Mouse (Mus musculus) megakaryocyte, embryonic 14.5 days (primary cell): ENCODE results near the gene Hdac4. TPM values are rescaled to one million over a fixed set of nuclear protein-coding genes. Genes with fewer than 3 reads are reported as not detected.

Source experiments
- H3K27me3 ChIP-seq: replicated peaks from 2 replicates; pipeline ENCODE3; 2012; ENCODE audit warnings: inconsistent platforms
- H3K36me3 ChIP-seq: replicated peaks from 2 replicates; pipeline ENCODE3; 2012; ENCODE audit warnings: low read length, inconsistent platforms, mixed read lengths
- H3K4me1 ChIP-seq: 2 replicates; pipeline ENCODE4 v1.6.1; 2012; ENCODE audit warnings: inconsistent platforms
- H3K4me3 ChIP-seq: replicated peaks from 2 replicates; pipeline ENCODE3; 2012; ENCODE audit warnings: moderate library complexity, mild to moderate bottlenecking, inconsistent platforms
- H3K9me3 ChIP-seq: 2 replicates; pipeline ENCODE4 v1.6.1; 2012; ENCODE audit warnings: inconsistent platforms
- FLI1 ChIP-seq: IDR thresholded peaks from 2 replicates; pipeline ENCODE4 v1.6.1; 2012; ENCODE audit warnings: low read length, inconsistent platforms, mixed read lengths
- GATA1 ChIP-seq: IDR thresholded peaks from 3 replicates; pipeline ENCODE4 v1.6.1; 2012; ENCODE audit warnings: mixed read lengths, low read length, inconsistent platforms, borderline replicate concordance
- polyA plus RNA-seq: library from polyadenylated mRNA; stranded (reverse); fragments of >175 nt; gene quantifications from 2 replicates; pipeline ENCODE4 v1.2.3, GENCODE M21; 2012; ENCODE audit warnings: low replicate concordance; ENCODE audit not compliant: insufficient read depth

The Hdac4 gene
- polyA plus RNA-seq, 1 experiment = 3.6 TPM

GRCm38 (mm10) chr1:91897078-91897477 is 298.4 kb downstream of the Hdac4 start:
- Histone ChIP-seq H3K9me3 (peaks cover 41% of the 10 kb centered on the region), H3K27me3 (peaks cover 20% of the 10 kb centered on the region), H3K4me3 (no peak overlapping the region), H3K36me3 (no peaks in the 10 kb centered on the region), H3K4me1 (no peaks in the 10 kb centered on the region)
- no peak for TF ChIP-seq GATA1
- TF ChIP-seq FLI1 = no peak

- no peaks in the 10 kb centered on the region for H3K4me1 ChIP-seq
- H3K9me3 ChIP-seq = peaks cover 40% of the 10 kb centered on the region
- no peaks in the 10 kb centered on the region for H3K36me3 ChIP-seq
- H3K4me3 ChIP-seq = no peak overlapping the region
- peaks cover 15% of the 10 kb centered on the region for H3K27me3 ChIP-seq
- no peak for TF ChIP-seq GATA1
- TF ChIP-seq FLI1 = no peak
These were observed 301.2 kb downstream of the Hdac4 start for GRCm38 (mm10) chr1:91894286-91894685.

GRCm38 (mm10) chr1:91893598-91893997 is 301.9 kb downstream of the Hdac4 start:
- TF ChIP-seq GATA1 = no peak
- TF ChIP-seq FLI1 = no peak
- Histone ChIP-seq H3K27me3 (peaks cover 11% of the 10 kb centered on the region), H3K4me1 (no peaks in the 10 kb centered on the region), H3K36me3 (no peaks in the 10 kb centered on the region), H3K9me3 (peaks cover 33% of the 10 kb centered on the region), H3K4me3 (no peak overlapping the region)

- Histone ChIP-seq H3K9me3 (peaks cover 14% of the 10 kb centered on the region), H3K27me3 (peaks cover 18% of the 10 kb centered on the region), H3K4me1 (no peaks in the 10 kb centered on the region), H3K4me3 (no peak overlapping the region), H3K36me3 (no peaks in the 10 kb centered on the region)
- TF ChIP-seq FLI1 (no peak), GATA1 (no peak)
These were observed 312.4 kb downstream of the Hdac4 start for GRCm38 (mm10) chr1:91883115-91883514.

GRCm38 (mm10) chr1:91880899-91881298 is 314.6 kb downstream of the Hdac4 start:
- TF ChIP-seq GATA1 = no peak
- no peak for TF ChIP-seq FLI1
- Histone ChIP-seq H3K9me3 (peaks cover 14% of the 10 kb centered on the region), H3K4me1 (no peaks in the 10 kb centered on the region), H3K36me3 (no peaks in the 10 kb centered on the region), H3K27me3 (peaks cover 19% of the 10 kb centered on the region), H3K4me3 (no peak overlapping the region)

- TF ChIP-seq GATA1 (no peak), FLI1 (no peak)
- Histone ChIP-seq H3K36me3 (no peaks in the 10 kb centered on the region), H3K27me3 (peaks cover 23% of the 10 kb centered on the region), H3K9me3 (peaks cover 14% of the 10 kb centered on the region), H3K4me1 (no peaks in the 10 kb centered on the region), H3K4me3 (no peak overlapping the region)
These were observed 315.3 kb downstream of the Hdac4 start for GRCm38 (mm10) chr1:91880156-91880555.
